Comparison of ENCODE assay signal across 12 mouse cellular contexts in genomic region chr10:21884534-21884933, GRCm38 (mm10). TPM values are rescaled to one million over a fixed set of nuclear protein-coding genes. Genes with fewer than 3 reads are reported as not detected.
DNase-seq lines count a peak whose midpoint lies in the region; ATAC-seq and TF ChIP-seq lines count a peak whose summit lies in the region.
"Had no signal": no experiment of that assay in that cellular context is flagged by ENCODE, and none has a peak within 500 bp of the region (broad histone marks: within the 10 kb centered on the region; RNA-seq: fewer than 3 reads in every experiment).

No protein-coding gene starts in this region.

- peaks cover 22% of the 10 kb centered on the region for H3K4me1 ChIP-seq in forebrain, embryonic 13.5 days
- H3K4me1 ChIP-seq in forebrain, embryonic 10.5 days, result peaks cover 45% of the 10 kb centered on the region
- H3K4me1 ChIP-seq in cortical plate, adult 2 months (ENCODE audit: control insufficient read depth, insufficient read depth, low read length), result peaks cover 3% of the 10 kb centered on the region; the same call in 1 of the 2 replicates
- peaks cover 12% of the 10 kb centered on the region for H3K4me1 ChIP-seq in embryonic facial prominence, embryonic 14.5 days (ENCODE audit: control insufficient read depth, insufficient read depth, low read length)
- peaks cover 45% of the 10 kb centered on the region for H3K4me1 ChIP-seq in limb, embryonic 10.5 days
- H3K4me1 ChIP-seq: liver, embryonic 15.5 days had no signal

- no peak for ATAC-seq in forebrain, embryonic 13.5 days
- ATAC-seq in embryonic facial prominence, embryonic 14.5 days (ENCODE audit: low read depth), result no peak

- no peaks in the 10 kb centered on the region; the same call in 1 of the 2 replicates for H3K27me3 ChIP-seq in forebrain, embryonic 13.5 days
- peaks cover 46% of the 10 kb centered on the region for H3K27me3 ChIP-seq in forebrain, embryonic 10.5 days (ENCODE audit: poor library complexity, severe bottlenecking)
- H3K27me3 ChIP-seq in embryonic facial prominence, embryonic 14.5 days (replicated peaks; ENCODE audit: control insufficient read depth, insufficient read depth, low read length), result no peaks in the 10 kb centered on the region
- H3K27me3 ChIP-seq in limb, embryonic 10.5 days (ENCODE audit: low read depth, poor library complexity, severe bottlenecking), result no peaks in the 10 kb centered on the region

- no peak overlapping the region for H3K9ac ChIP-seq in forebrain, embryonic 13.5 days
- no peak overlapping the region for H3K9ac ChIP-seq in embryonic facial prominence, embryonic 14.5 days (ENCODE audit: low read depth, low read length)
- H3K9ac ChIP-seq: liver, embryonic 15.5 days had no signal

- no peak overlapping the region for H3K27ac ChIP-seq in forebrain, embryonic 13.5 days
- no peak overlapping the region for H3K27ac ChIP-seq in forebrain, embryonic 10.5 days
- 0 out of 2 replicates have a peak overlapping the region, but pooled peaks have one; percentile 29 for H3K27ac ChIP-seq in cortical plate, adult 2 months (ENCODE audit: insufficient read depth, low read length)
- peak overlapping the region; percentile 29 for H3K27ac ChIP-seq in embryonic facial prominence, embryonic 14.5 days (replicated peaks; ENCODE audit: low read depth, low read length)
- 0 out of 2 replicates have a peak overlapping the region, but pooled peaks have one; percentile 48 for H3K27ac ChIP-seq in limb, embryonic 10.5 days
- H3K27ac ChIP-seq: liver, embryonic 15.5 days had no signal

- H3K4me2 ChIP-seq in forebrain, embryonic 13.5 days, result peak overlapping the region; percentile 70
- H3K4me2 ChIP-seq in embryonic facial prominence, embryonic 14.5 days (ENCODE audit: low read depth, low read length), result peak overlapping the region; percentile 78
- H3K4me2 ChIP-seq: liver, embryonic 15.5 days had no signal

- WGBS in forebrain, embryonic 13.5 days, result 59% methylated on average over 3 of the region's 3 CpGs
- 57% methylated on average over 3 of the region's 3 CpGs for WGBS in forebrain, embryonic 10.5 days
- WGBS in embryonic facial prominence, embryonic 14.5 days, result 33% methylated on average over 3 of the region's 3 CpGs
- 46% methylated on average over 3 of the region's 3 CpGs for WGBS in limb, embryonic 10.5 days

- TF ChIP-seq CTCF in cortical plate, adult 2 months (IDR thresholded peaks at IDR 0.05; ENCODE audit: extremely low read depth, insufficient read depth, low read length), result no peak

- H3K36me3 ChIP-seq in forebrain, embryonic 13.5 days (ENCODE audit: poor library complexity, severe bottlenecking), result no peaks in the 10 kb centered on the region
- no peaks in the 10 kb centered on the region for H3K36me3 ChIP-seq in forebrain, embryonic 10.5 days (replicated peaks)
- H3K36me3 ChIP-seq in embryonic facial prominence, embryonic 14.5 days (ENCODE audit: control insufficient read depth, insufficient read depth, low read length), result no peaks in the 10 kb centered on the region
- no peaks in the 10 kb centered on the region for H3K36me3 ChIP-seq in limb, embryonic 10.5 days
- H3K36me3 ChIP-seq: liver, embryonic 15.5 days had no signal

- no peak for DNase-seq in forebrain, embryonic 10.5 days (ENCODE audit: extremely low spot score, low spot score)
- peak; percentile 16 for DNase-seq in embryonic facial prominence, embryonic 14.5 days (ENCODE audit: low spot score)
- no peak for DNase-seq in limb, embryonic 10.5 days (ENCODE audit: low spot score)
- DNase-seq in heart, adult 11 months, result no peak
- DNase-seq in urinary bladder, postnatal 4 days (ENCODE audit: low spot score in 2 of 2), result no peak
- no peak for DNase-seq in urinary bladder, postnatal 14 days (ENCODE audit: low spot score)
- DNase-seq: cerebellum, postnatal 25 days; gastrocnemius, postnatal 25 days; kidney, adult 2 months had no signal

- TF ChIP-seq POLR2A in cortical plate, adult 2 months (IDR thresholded peaks at IDR 0.05; ENCODE audit: extremely low read depth, insufficient read depth, low read length), result no peak

- no peaks in the 10 kb centered on the region for H3K9me3 ChIP-seq in forebrain, embryonic 13.5 days (replicated peaks)
- no peaks in the 10 kb centered on the region for H3K9me3 ChIP-seq in forebrain, embryonic 10.5 days
- no peaks in the 10 kb centered on the region for H3K9me3 ChIP-seq in embryonic facial prominence, embryonic 14.5 days (ENCODE audit: control insufficient read depth, low read length)
- H3K9me3 ChIP-seq in limb, embryonic 10.5 days (replicated peaks), result no peaks in the 10 kb centered on the region
- H3K9me3 ChIP-seq: liver, embryonic 15.5 days had no signal

- no peak overlapping the region for H3K4me3 ChIP-seq in forebrain, embryonic 13.5 days
- H3K4me3 ChIP-seq in forebrain, embryonic 10.5 days, result no peak overlapping the region
- peak overlapping the region; percentile 38; the same call in 1 of the 2 replicates for H3K4me3 ChIP-seq in cortical plate, adult 2 months (ENCODE audit: insufficient read depth, low read length)
- no peak overlapping the region for H3K4me3 ChIP-seq in embryonic facial prominence, embryonic 14.5 days (ENCODE audit: low read depth, low read length)
- H3K4me3 ChIP-seq in limb, embryonic 10.5 days, result no peak overlapping the region
- H3K4me3 ChIP-seq: liver, embryonic 15.5 days had no signal

RNA-seq across cellular contexts. Expression of gene Sgk1, which starts 2.5 kb away (rescaled TPM):
- 16.3 and 18.3 TPM in 2 replicates for polyA plus RNA-seq in forebrain, embryonic 13.5 days (2015; fragmentation: Nextera tagmentation; extraction: Ambion mirVana)
- polyA plus RNA-seq in forebrain, embryonic 10.5 days (2016; fragmentation: Nextera tagmentation; extraction: Ambion mirVana), result 17.8 and 21.3 TPM in 2 replicates
- polyA plus RNA-seq in cortical plate, adult 2 months (2012; rRNA removed), result 58.4 and 64.1 TPM in 2 replicates
- 31.5 and 33.8 TPM in 2 replicates for polyA plus RNA-seq in embryonic facial prominence, embryonic 14.5 days (2014; fragmentation: Nextera tagmentation; extraction: Ambion mirVana)
- polyA plus RNA-seq in limb, embryonic 10.5 days (2016; fragmentation: Nextera tagmentation; extraction: Ambion mirVana), result 8.6 and 13.0 TPM in 2 replicates

Comparison
In these comparisons a context has a peak if more than half of its experiments do, and no peak if none do; other contexts are left out.
1. H3K27ac ChIP-seq: peak in cortical plate, adult 2 months (single experiment), embryonic facial prominence, embryonic 14.5 days (single experiment) and limb, embryonic 10.5 days (single experiment); none in forebrain, embryonic 13.5 days (single experiment) and forebrain, embryonic 10.5 days (single experiment).